Mouse (Mus musculus) adrenal gland, postnatal 14 days (tissue): ENCODE results near the gene Vegfa. TPM values are rescaled to one million over a fixed set of nuclear protein-coding genes. Genes with fewer than 3 reads are reported as not detected.

Experiments
- DNase-seq: peaks from one replicate; pipeline ENCODE4 v3.0.0; 2021; ENCODE audit warnings: mixed read lengths
- total RNA-seq: library from RNA; stranded (reverse); gene quantifications from 2 replicates; pipeline ENCODE4 v1.2.3, GENCODE M21; 2021

Vegfa gene
- total RNA-seq, 1 experiment from 2014 or later = 422 TPM

- DNase-seq = peak; percentile 92
Observed at GRCm38 (mm10) chr17:46027066-46027917, 4.9 kb downstream of the Vegfa start.

- DNase-seq = no peak
Observed at GRCm38 (mm10) chr17:46025927-46026668, 6.1 kb downstream of the Vegfa start.

DNA sequence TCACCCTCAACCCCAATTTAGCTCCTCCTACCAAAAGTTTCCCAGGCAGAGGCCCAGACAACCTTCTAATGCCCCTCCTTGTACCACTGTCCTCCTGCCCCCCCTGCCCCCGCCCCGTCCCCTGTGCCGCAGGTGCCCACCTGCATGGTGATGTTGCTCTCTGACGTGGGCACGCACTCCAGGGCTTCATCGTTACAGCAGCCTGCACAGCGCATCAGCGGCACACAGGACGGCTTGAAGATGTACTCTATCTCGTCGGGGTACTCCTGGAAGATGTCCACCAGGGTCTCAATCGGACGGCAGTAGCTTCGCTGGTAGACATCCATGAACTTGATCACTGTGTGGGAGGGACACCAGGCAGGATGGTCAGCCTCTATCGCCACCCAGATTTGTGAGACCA is 7.0 kb downstream of the Vegfa start:
- no peak for DNase-seq

DNA sequence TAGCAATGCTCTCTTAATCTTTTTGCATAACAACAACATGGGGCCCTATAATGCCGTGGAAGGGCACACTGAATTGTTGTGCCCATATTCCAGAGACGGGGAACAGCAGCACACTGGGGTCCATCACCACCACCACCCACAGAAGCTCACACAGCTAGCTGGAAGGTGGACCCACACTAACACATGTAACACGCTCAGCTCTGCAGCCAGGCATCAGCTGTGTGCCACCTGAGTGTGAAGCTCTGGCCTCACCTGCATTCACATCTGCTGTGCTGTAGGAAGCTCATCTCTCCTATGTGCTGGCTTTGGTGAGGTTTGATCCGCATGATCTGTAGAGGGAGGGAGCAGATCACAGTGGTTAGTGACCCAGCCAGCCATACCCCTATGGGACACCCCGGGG is 8.0 kb downstream of the Vegfa start:
- DNase-seq = no peak

- no peak for DNase-seq
Observed at GRCm38 (mm10) chr17:46023572-46023971, 8.6 kb downstream of the Vegfa start.

DNA sequence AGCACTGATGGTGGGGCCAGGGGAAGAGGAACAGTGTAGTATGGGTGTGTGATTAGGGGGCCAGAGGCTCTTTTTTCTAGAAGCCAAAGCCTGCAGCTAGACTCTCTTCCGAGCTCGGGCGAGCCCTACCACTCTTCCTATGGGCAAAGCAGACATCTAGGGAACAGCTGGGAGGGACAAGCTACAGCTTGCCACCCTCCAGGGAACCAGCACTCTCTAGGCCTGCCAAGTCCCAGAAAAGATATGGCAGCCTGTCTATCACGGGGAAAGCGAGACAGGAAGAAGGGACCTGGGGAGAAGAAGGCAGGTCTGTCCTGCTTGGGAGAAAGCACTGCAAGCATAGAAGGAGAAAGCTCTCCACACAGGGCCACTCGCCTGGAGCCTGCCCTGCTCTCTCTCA is 9.2 kb downstream of the Vegfa start:
- DNase-seq = no peak

DNA sequence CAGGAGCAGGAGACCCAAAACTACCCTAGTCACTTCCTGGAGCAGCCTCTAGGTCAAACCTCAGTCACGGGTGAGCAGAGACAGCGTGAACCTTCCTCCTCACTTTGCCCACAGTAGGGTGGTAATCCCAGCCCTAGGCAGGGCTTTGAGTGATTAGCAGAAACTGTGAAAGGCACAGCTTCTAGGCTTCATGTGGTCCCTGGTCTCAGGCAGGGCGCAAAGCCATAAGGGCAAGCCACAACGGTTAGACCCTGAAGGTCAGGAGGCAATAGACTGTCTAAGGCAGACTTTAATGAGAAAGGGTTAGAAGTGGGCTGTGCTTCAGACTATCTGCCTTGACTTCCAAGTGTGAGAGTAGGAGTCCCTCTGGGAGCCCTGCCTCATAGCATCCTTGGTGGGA is 9.7 kb downstream of the Vegfa start:
- DNase-seq = no peak

- no peak for DNase-seq
Observed at GRCm38 (mm10) chr17:46021760-46022159, 10.4 kb downstream of the Vegfa start.

GRCm38 (mm10) chr17:46021173-46021572 is 11.0 kb downstream of the Vegfa start:
- DNase-seq = no peak

DNA sequence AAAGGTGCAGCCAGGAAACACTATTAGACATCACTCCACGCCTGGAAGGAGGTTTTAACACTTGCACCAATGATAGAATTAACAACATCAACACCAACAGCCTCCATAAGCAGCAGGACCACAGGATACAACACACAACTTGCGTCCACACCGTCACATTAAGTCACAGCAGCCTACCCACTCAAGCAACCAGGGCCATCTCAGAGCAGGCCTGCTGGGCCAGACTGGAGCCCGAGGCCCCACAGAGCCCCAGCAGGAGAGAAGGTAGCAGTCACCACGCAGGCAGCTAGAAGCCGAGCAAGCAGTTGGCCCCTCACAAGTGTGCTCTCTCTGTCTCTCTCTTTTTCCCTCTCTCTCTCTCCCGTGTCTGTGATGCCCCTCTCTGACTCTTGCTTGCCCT is 11.6 kb downstream of the Vegfa start:
- no peak for DNase-seq

- DNase-seq = no peak
Observed at GRCm38 (mm10) chr17:46018736-46019004, 13.5 kb downstream of the Vegfa start.

DNA sequence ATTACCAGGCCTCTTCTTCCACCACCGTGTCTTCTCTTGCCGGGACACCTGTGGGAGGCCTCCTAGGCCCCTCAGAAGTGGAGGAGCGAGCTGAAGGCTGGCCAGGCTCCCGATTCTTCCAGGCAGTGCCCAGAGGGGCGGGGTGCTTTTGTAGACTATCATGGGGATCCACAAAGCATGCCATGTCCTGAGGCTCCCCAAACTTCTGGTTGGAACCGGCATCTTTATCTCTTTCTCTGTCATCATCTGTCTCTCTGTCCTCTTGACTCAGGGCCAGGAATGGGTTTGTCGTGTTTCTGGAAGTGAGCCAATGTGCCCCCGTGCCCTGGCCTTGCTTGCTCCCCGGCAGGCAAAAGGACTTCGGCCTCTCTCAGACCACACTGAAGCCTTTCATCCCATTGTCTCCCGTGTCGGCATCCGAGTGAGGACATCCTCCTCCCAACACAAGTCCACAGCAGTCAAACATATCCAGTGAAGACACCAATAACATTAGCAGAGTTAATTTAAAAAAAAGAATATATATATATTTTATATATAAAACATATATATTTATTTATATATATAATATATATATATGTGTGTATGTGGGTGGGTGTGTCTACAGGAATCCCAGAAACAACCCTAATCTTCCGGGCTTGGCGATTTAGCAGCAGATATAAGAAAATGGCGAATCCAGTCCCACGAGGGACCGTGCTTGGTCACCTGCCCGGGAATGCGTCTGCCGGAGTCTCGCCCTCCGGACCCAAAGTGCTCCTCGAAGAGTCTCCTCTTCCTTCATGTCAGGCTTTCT is 14.0 kb downstream of the Vegfa start:
- DNase-seq = peak; percentile 82

DNA sequence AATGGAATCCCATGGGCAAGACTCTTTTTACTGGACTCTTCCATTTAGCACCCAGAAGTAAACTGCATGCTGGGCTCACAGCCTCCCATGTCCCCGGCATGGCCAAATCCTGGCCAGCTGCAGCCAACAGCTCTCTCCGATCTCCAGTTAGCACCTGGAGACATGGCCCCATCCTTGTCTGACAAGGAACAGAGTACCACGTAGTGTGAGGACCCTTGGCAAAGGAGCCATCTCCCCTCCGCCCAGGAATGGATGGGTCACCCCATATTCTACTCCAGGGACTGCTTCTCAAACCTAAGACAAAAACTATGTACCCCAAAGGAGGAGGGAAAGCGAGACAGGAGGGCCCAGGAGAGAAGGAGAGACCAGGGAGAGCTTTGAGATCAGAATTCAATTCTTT is 15.6 kb downstream of the Vegfa start:
- DNase-seq = no peak

- no peak for DNase-seq
Observed at GRCm38 (mm10) chr17:46015967-46016366, 16.2 kb downstream of the Vegfa start.

GRCm38 (mm10) chr17:46014935-46015334 is 17.2 kb downstream of the Vegfa start:
- DNase-seq = no peak

DNA sequence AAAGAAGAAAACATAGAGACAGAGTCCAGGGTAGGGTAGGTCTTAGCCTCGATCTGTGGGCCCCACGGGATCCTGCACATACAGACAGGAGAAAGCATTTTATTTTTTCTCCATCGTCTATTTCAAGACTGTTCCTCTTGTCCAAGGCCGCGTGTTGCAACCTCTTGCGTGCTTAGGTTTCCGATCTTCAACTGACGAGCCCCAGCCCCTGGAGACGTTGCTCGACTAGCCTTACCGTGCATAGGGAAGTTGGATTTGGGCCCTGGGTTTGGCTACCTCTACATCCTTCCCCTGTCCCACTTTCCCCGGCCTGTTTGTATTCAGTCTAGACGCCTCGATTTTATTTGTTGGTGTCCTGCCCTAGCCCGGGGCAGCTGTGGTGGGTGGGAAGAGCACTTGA is 18.6 kb downstream of the Vegfa start:
- peak; percentile 62 for DNase-seq

DNA sequence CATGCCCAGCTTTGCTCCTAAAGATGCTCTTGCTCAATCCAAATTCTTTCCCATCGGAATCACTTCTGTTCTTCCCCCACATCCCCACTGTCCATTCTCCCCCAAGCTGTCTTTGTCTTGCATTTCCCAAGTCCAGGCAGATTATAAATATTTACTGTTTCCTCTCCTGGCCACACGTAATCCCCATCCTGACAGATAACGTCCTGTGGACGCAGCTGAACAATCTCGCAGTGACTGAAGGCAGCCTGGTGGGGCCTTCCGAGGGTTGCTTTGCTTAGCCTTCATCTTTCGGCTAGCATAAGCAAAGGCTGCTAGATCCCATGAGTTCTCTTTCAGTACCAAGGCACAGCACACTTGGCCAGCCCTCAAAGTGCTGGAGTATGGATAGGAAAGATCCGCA is 20.0 kb downstream of the Vegfa start:
- DNase-seq = no peak

DNA sequence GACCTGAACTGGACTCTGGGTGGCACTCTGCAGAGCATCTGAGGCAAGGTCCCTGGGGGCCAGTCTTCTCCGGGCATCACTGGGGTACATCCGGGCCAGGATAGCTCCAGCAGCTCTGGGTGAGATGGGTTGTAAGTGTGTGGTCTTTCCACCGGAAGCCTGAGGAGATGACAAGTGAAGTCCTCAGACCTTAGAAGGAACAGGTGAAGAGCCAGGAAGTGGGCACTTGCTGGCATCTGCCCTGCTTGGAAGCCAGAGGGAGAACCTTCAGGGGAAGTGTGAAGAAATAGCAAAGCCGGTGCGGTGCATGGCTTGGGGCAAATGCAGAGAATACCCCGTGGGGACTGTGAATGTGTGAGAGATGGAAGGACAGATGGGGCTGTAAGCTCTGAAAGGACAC is 21.7 kb downstream of the Vegfa start:
- DNase-seq = peak; percentile 57

DNA sequence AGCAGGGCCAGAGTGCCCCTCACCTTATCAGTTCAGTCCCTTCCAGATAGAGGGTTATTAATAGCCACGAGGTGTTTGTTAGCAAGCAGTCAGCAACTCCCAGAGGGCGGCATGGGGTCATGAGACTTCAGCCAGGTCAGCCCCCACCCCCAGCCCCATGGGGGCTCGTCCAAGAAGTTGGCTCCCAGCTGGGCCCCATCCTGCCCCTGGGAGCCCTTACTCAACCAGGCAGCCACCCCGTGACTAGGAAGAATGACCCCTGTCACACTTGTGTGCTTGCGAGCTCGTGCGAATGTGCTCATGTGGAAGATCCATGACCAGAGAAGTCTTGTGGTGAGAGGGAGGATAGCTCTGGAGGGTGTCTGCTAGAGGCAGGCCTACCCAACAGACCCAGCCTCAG is 23.0 kb downstream of the Vegfa start:
- DNase-seq = peak; percentile 80

- peak; percentile 53 for DNase-seq
Observed at GRCm38 (mm10) chr17:46005458-46005857, 26.7 kb downstream of the Vegfa start.

DNA sequence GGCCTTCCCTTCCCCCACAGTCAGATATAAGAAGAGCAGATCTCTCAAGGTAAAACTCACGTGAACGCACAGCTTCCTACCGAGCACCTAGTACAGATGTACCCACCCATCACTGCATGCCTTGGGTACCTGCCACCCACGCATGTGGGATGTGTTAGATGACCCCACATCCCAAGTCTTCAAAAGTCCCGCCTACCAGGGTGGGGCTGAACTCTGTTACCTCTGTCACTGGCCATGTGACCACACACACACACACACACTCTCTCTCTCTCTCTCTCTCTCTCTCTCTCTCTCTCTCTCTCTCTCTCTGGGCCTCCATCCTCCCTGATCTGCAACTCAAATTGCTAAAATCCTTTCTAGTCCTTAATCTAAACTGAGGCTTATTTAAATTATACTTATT is 27.7 kb downstream of the Vegfa start:
- DNase-seq = no peak

GRCm38 (mm10) chr17:46003717-46004481 is 28.3 kb downstream of the Vegfa start:
- DNase-seq = peak; percentile 85
